Mouse (Mus musculus) liver, adult 2 months (tissue): ENCODE measurements at regions not wholly inside any gene's neighbourhood (a gene's known extent, or its start where the extent isn't known, plus 50 kb on each side); places are given as distances from the start of the nearest gene placed in this dataset.

ENCODE experiments used
- DNase-seq: peaks from one replicate; pipeline ENCODE4 v3.0.0-alpha.2; 2011; ENCODE audit warnings: low read depth, low spot score; ENCODE audit errors: extremely low read depth
- H3K27ac ChIP-seq: fragments of 200-500 bp; replicated peaks from 2 replicates; pipeline ENCODE4 v1.5.1; 2012; ENCODE audit warnings: low read depth, mild to moderate bottlenecking, control low read depth, inconsistent platforms, low read length; ENCODE audit not compliant: insufficient read depth
- H3K27me3 ChIP-seq: fragments of 200-500 bp; 2 replicates; pipeline ENCODE4 v1.6.1; 2012; ENCODE audit warnings: mild to moderate bottlenecking, moderate library complexity, low read length, inconsistent platforms; ENCODE audit not compliant: control insufficient read depth, insufficient read depth
- H3K36me3 ChIP-seq: fragments of 200-500 bp; 2 replicates; pipeline ENCODE4 v1.6.1; 2012; ENCODE audit warnings: low read length, inconsistent platforms; ENCODE audit not compliant: control insufficient read depth, insufficient read depth
- H3K4me1 ChIP-seq: fragments of 200-500 bp; 2 replicates; pipeline ENCODE4 v1.6.1; 2011; ENCODE audit warnings: low read length; ENCODE audit not compliant: control insufficient read depth, insufficient read depth
- H3K4me3 ChIP-seq: fragments of 200-500 bp; 2 replicates; pipeline ENCODE4 v1.5.1; 2011; ENCODE audit warnings: low read depth, mild to moderate bottlenecking, control low read depth, low read length, moderate library complexity; ENCODE audit not compliant: insufficient read depth
- H3K79me2 ChIP-seq: fragments of 200-500 bp; 2 replicates; pipeline ENCODE4 v1.6.1; 2012; ENCODE audit warnings: inconsistent platforms, mild to moderate bottlenecking, low read length, moderate library complexity; ENCODE audit not compliant: control insufficient read depth, insufficient read depth
- H3K9ac ChIP-seq: fragments of 200-500 bp; 2 replicates; pipeline ENCODE4 v1.6.1; 2012; ENCODE audit warnings: low read depth, mild to moderate bottlenecking, control low read depth, inconsistent platforms, low read length
- CTCF ChIP-seq: fragments of 200-500 bp; IDR thresholded peaks from 2 replicates; pipeline ENCODE4 v1.5.1; 2011; ENCODE audit warnings: low read depth, low read length, control low read depth
- POLR2A ChIP-seq: fragments of 200-500 bp; IDR thresholded peaks from 2 replicates; pipeline ENCODE4 v1.6.1; 2011; ENCODE audit warnings: low read length, control low read depth; ENCODE audit not compliant: insufficient read depth; ENCODE audit errors: extremely low read depth
- whole genome bisulfite sequencing: fragments of 180-500 bp; shearing (Covaris S2); methylation state at CpG from one replicate; pipeline ENCODE4 v1.1.7; 2018; 5-methylcytosine and 5-hydroxymethylcytosine counted together

GRCm38 (mm10) chr12:25216792-25217516 lies 120.0 kb upstream of the Id2 start:
- Histone ChIP-seq H3K9ac (no peak overlapping the region), H3K4me3 (no peak overlapping the region), H3K4me1 (peaks cover 18% of the 10 kb centered on the region), H3K27me3 (no peaks in the 10 kb centered on the region), H3K79me2 (no peaks in the 10 kb centered on the region), H3K27ac (no peak overlapping the region), H3K36me3 (no peaks in the 10 kb centered on the region)
- 57% methylated on average over 5 of the region's 5 CpGs for WGBS
- DNase-seq: no peak
- TF ChIP-seq POLR2A (no peak), CTCF (no peak)

GRCm38 (mm10) chr12:25215266-25215665 lies 118.3 kb upstream of the Id2 start:
- no peaks in the 10 kb centered on the region for H3K36me3 ChIP-seq
- H3K27ac ChIP-seq: no peak overlapping the region
- no peak overlapping the region for H3K9ac ChIP-seq
- no peaks in the 10 kb centered on the region for H3K27me3 ChIP-seq
- WGBS: 80% methylated on average over 5 of the region's 5 CpGs
- H3K79me2 ChIP-seq: no peaks in the 10 kb centered on the region
- no peak for TF ChIP-seq POLR2A
- TF ChIP-seq CTCF: no peak
- H3K4me3 ChIP-seq: no peak overlapping the region
- no peak for DNase-seq
- peaks cover 7% of the 10 kb centered on the region for H3K4me1 ChIP-seq

DNA sequence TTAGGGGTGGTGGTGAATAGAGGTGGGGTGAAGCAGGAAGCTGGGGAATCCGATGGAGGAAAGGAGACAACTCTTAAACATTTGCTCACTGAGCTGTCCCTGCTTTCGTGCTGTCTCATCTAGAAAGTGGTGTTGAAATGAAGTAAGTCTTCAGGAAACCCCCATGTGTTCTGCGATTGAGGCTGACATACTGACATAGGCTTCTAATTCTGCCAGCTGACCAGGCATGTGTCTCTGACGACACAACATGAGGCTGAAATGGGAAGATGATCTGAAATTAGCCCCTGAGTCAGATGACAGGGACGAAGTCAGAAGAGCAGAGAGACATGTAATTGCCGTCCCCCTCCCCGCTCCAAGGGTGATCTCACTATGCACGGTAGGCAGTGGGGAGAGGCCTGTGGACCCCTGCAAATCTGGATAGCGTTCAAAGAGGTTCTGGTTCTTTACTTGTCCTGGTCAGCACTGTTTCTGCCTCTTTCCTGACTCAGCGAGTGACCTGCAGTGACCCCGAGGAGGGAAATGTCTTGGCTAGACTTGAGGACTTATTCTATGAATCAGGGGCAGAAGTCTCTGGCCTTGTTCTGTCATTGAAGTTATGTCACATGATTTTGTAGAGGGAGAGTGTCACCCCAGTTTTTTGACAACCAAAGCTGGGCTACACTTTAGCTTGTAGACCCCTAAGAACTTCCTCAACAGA lies 117.0 kb upstream of the Id2 start:
- DNase-seq: no peak
- Histone ChIP-seq H3K36me3 (no peaks in the 10 kb centered on the region), H3K9ac (no peak overlapping the region), H3K4me1 (no peaks in the 10 kb centered on the region; the same call in 1 of the 2 replicates), H3K4me3 (no peak overlapping the region), H3K27ac (no peak overlapping the region; the same call in 1 of the 2 replicates), H3K79me2 (no peaks in the 10 kb centered on the region), H3K27me3 (no peaks in the 10 kb centered on the region)
- no peak for TF ChIP-seq POLR2A
- WGBS: 84% methylated on average over 11 of the region's 11 CpGs

- TF ChIP-seq POLR2A (no peak), CTCF (no peak)
- no peak overlapping the region for H3K27ac ChIP-seq
- no peak overlapping the region for H3K9ac ChIP-seq
- H3K27me3 ChIP-seq: no peaks in the 10 kb centered on the region
- no peak for DNase-seq
- no peak overlapping the region for H3K4me3 ChIP-seq
- no peaks in the 10 kb centered on the region; the same call in 1 of the 2 replicates for H3K4me1 ChIP-seq
- H3K36me3 ChIP-seq: no peaks in the 10 kb centered on the region
- H3K79me2 ChIP-seq: no peaks in the 10 kb centered on the region
- 96% methylated on average over 6 of the region's 6 CpGs for WGBS
Measured at GRCm38 (mm10) chr12:25211331-25211730, 114.4 kb upstream of the Id2 start.

DNA sequence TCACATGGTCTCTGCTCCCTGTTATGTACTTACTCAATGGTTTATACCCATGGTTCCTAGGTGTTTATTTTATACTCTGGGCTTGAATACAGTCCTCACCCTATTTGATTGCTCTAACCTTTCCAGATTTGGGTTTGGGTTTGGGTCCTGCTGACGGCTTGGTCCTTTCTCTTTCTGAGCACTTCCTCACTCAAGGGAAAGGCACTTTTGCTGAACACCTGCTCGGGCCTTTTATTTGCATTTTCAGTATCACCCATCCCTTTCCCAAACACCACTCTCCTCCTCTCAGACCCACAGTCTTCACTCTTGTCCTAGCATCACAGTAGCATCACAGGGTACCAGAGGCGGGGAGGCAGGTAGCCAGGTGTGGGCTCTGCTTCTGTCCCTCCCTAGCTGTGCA lies 113.7 kb upstream of the Id2 start:
- no peak overlapping the region for H3K9ac ChIP-seq
- 96% methylated on average over 3 of the region's 3 CpGs for WGBS
- H3K4me1 ChIP-seq: no peaks in the 10 kb centered on the region; the same call in 1 of the 2 replicates
- no peak overlapping the region for H3K4me3 ChIP-seq
- no peak overlapping the region for H3K27ac ChIP-seq
- H3K27me3 ChIP-seq: no peaks in the 10 kb centered on the region
- TF ChIP-seq POLR2A (no peak), CTCF (no peak)
- H3K79me2 ChIP-seq: no peaks in the 10 kb centered on the region
- no peaks in the 10 kb centered on the region for H3K36me3 ChIP-seq
- no peak for DNase-seq

GRCm38 (mm10) chr12:25209333-25209728 lies 112.4 kb upstream of the Id2 start:
- TF ChIP-seq CTCF (0 out of 2 replicates have a peak, but pooled peaks have one; percentile 15), POLR2A (no peak)
- Histone ChIP-seq H3K9ac (no peak overlapping the region), H3K4me3 (no peak overlapping the region), H3K27ac (no peak overlapping the region; the same call in 1 of the 2 replicates), H3K27me3 (no peaks in the 10 kb centered on the region), H3K79me2 (no peaks in the 10 kb centered on the region), H3K4me1 (no peaks in the 10 kb centered on the region), H3K36me3 (no peaks in the 10 kb centered on the region)
- 27% methylated on average over 4 of the region's 4 CpGs for WGBS
- peak; percentile 86 for DNase-seq
